Mouse (Mus musculus): ENCODE measurements around the gene Vwa5b2.
A peak's percentile ranks its signal among the peaks of the same experiment; 100 is the strongest.

The Vwa5b2 gene

GRCm38 (mm10) chr16:20611357-20612227, 22.3 kb downstream of the Vwa5b2 start, which contains the start of the genes Eef1akmt4, Gm49333 and Alg3:
Eef1akmt4 (plus strand) TSS chr16:20611593.
Gm49333 (plus strand) TSS chr16:20611610.
Alg3 (minus strand) TSS chr16:20611735.
- DNase-seq, result peak; percentile 96

- DNase-seq, result peak; percentile 77
Observed at GRCm38 (mm10) chr16:20619541-20620398, 30.5 kb downstream of the Vwa5b2 start.

- DNase-seq, result no peak
Observed at GRCm38 (mm10) chr16:20620399-20620735, 31.1 kb downstream of the Vwa5b2 start.

GRCm38 (mm10) chr16:20620751-20621190, 31.5 kb downstream of the Vwa5b2 start:
- no peak for DNase-seq

GRCm38 (mm10) chr16:20621191-20621990, 32.1 kb downstream of the Vwa5b2 start, which contains the start of gene Camk2n2:
Camk2n2 (minus strand) TSS chr16:20621287.
- DNase-seq, result peak; percentile 77

- DNase-seq, result peak; percentile 82
Observed at GRCm38 (mm10) chr16:20621991-20622685, 32.9 kb downstream of the Vwa5b2 start.

GRCm38 (mm10) chr16:20623211-20623610, 33.9 kb downstream of the Vwa5b2 start:
- DNase-seq, result no peak

GRCm38 (mm10) chr16:20628871-20629391, 39.7 kb downstream of the Vwa5b2 start:
- DNase-seq, result no peak

GRCm38 (mm10) chr16:20629731-20630634, 40.7 kb downstream of the Vwa5b2 start, which contains the start of gene Ece2:
Ece2 (plus strand) TSS chr16:20629828.
- peak; percentile 67 for DNase-seq

- no peak for DNase-seq
Observed at GRCm38 (mm10) chr16:20637410-20637809, 48.1 kb downstream of the Vwa5b2 start.

GRCm38 (mm10) chr16:20638367-20638766, 49.1 kb downstream of the Vwa5b2 start:
- no peak for DNase-seq

GRCm38 (mm10) chr16:20642161-20642560, 52.9 kb downstream of the Vwa5b2 start:
- peak; percentile 80 for DNase-seq

- DNase-seq, result no peak
Observed at GRCm38 (mm10) chr16:20643911-20644310, 54.6 kb downstream of the Vwa5b2 start.

- peak; percentile 97 for DNase-seq
Observed at GRCm38 (mm10) chr16:20651076-20651946, 62.0 kb downstream of the Vwa5b2 start, which contains the start of gene Psmd2. Psmd2 (plus strand) TSS chr16:20651652.

GRCm38 (mm10) chr16:20651947-20652310, 62.7 kb downstream of the Vwa5b2 start:
- DNase-seq, result no peak

- DNase-seq, result no peak
Observed at GRCm38 (mm10) chr16:20653315-20653714, 64.0 kb downstream of the Vwa5b2 start.

All from embryo, embryonic 11 days (tissue).